Mouse (Mus musculus) cortical plate, adult 2 months (tissue): ENCODE results near the gene Pkib.

Experiments
- CTCF ChIP-seq: fragments of 200-500 bp; IDR thresholded peaks from 2 replicates; pipeline ENCODE4 v1.5.1; 2011; ENCODE audit warnings: mild to moderate bottlenecking, control low read depth, low read length; ENCODE audit not compliant: insufficient read depth; ENCODE audit errors: extremely low read depth
- POLR2A ChIP-seq: fragments of 200-500 bp; IDR thresholded peaks from 2 replicates; pipeline ENCODE4 v1.6.1; 2011; ENCODE audit warnings: mild to moderate bottlenecking, low read length, control low read depth; ENCODE audit not compliant: insufficient read depth; ENCODE audit errors: extremely low read depth

DNA sequence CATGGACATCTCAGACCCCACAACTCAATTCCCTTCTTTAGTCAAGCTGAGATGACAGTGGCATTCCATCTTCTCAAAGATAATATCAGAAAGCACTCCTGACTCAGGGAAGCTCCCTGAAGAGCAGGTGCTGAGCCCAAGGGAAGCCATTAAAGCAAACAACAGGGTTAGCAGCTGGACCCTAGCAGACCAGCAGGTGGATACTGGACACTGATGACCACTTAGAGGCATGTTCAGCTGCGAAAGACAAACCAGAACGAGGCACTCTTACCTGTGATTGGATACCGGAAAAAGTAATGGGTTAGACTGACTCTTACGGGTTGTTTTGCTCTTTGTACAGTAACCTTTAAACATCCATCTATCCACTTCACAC is 1.1 kb downstream of the Pkib start:
- TF ChIP-seq POLR2A: no peak
- no peak for TF ChIP-seq CTCF
